Mouse (Mus musculus): ENCODE results near the gene Olfr435. TPM values are rescaled to one million over a fixed set of nuclear protein-coding genes. Genes with fewer than 3 reads are reported as not detected.

Gene Olfr435
- polyA plus RNA-seq, 1 experiment from 2014 or later: not detected

GRCm38 (mm10) chr6:43242061-43242460 lies 45.1 kb downstream of the Olfr435 start:
- no peaks in the 10 kb centered on the region for H3K4me1 ChIP-seq
- no peaks in the 10 kb centered on the region for H3K27me3 ChIP-seq (ENCODE audit: low read depth, poor library complexity, severe bottlenecking)
- DNase-seq (ENCODE audit: low spot score): no peak
- 22% methylated on average over 4 of the region's 4 CpGs for WGBS
- no peak overlapping the region for H3K27ac ChIP-seq (replicated peaks)
- no peaks in the 10 kb centered on the region for H3K9me3 ChIP-seq (replicated peaks)
- no peak overlapping the region for H3K4me3 ChIP-seq
- no peaks in the 10 kb centered on the region for H3K36me3 ChIP-seq

- WGBS: 76% methylated on average over 3 of the region's 3 CpGs
- no peaks in the 10 kb centered on the region for H3K27me3 ChIP-seq (ENCODE audit: low read depth, poor library complexity, severe bottlenecking)
- no peaks in the 10 kb centered on the region for H3K4me1 ChIP-seq
- H3K27ac ChIP-seq (replicated peaks): no peak overlapping the region
- H3K36me3 ChIP-seq: no peaks in the 10 kb centered on the region
- no peak overlapping the region for H3K4me3 ChIP-seq
- H3K9me3 ChIP-seq (replicated peaks): no peaks in the 10 kb centered on the region
- no peak for DNase-seq (ENCODE audit: low spot score)
Measured at GRCm38 (mm10) chr6:43247396-43247795, 50.5 kb downstream of the Olfr435 start.

DNA sequence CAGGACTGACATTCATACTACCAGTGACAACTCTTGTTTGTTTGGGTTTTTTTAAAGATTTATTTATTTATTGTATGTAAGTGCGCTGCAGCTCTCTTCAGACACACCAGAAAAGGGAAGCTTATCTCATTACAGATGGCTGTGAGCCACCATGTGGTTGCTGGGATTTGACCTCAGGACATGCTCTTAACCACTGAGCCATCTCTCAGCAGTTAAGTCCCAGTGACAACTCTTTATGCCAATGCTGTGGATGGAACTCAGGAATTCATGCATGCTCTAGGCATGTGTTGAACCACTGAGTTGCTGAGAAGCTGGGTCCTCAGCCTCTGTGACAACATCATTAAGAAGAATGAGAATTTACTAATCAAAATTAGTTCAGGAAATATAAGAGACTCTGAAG lies 56.0 kb downstream of the Olfr435 start:
- Histone ChIP-seq H3K9me3 (replicated peaks) (no peaks in the 10 kb centered on the region), H3K27me3 (ENCODE audit: low read depth, poor library complexity, severe bottlenecking) (no peaks in the 10 kb centered on the region), H3K27ac (replicated peaks) (no peak overlapping the region), H3K4me1 (no peaks in the 10 kb centered on the region), H3K4me3 (no peak overlapping the region), H3K36me3 (no peaks in the 10 kb centered on the region)
- 89% methylated on average over 1 of the region's 1 CpGs for WGBS
- no peak for DNase-seq (ENCODE audit: low spot score)

Other genes with a start within 250 kb of the Olfr435 start
- not detected in 2 replicates for gene Olfr444, start 248.1 kb upstream of the Olfr435 start, polyA plus RNA-seq (2016; fragmentation: Nextera tagmentation; extraction: Ambion mirVana)
- gene Olfr441, start 90.8 kb upstream of the Olfr435 start, polyA plus RNA-seq (2016; fragmentation: Nextera tagmentation; extraction: Ambion mirVana): not detected in 2 replicates
- not detected in 2 replicates for gene Olfr237-ps1, start 50.6 kb upstream of the Olfr435 start, polyA plus RNA-seq (2016; fragmentation: Nextera tagmentation; extraction: Ambion mirVana)
- gene Olfr437, start 33.9 kb upstream of the Olfr435 start, polyA plus RNA-seq (2016; fragmentation: Nextera tagmentation; extraction: Ambion mirVana): not detected in 2 replicates
- not detected in 2 replicates for gene Olfr13, start 25.0 kb upstream of the Olfr435 start, polyA plus RNA-seq (2016; fragmentation: Nextera tagmentation; extraction: Ambion mirVana)
- gene Olfr434, start 15.9 kb downstream of the Olfr435 start, polyA plus RNA-seq (2016; fragmentation: Nextera tagmentation; extraction: Ambion mirVana): not detected in 2 replicates
- not detected in 2 replicates for gene Olfr47, start 34.4 kb downstream of the Olfr435 start, polyA plus RNA-seq (2016; fragmentation: Nextera tagmentation; extraction: Ambion mirVana)
- gene Arhgef5, start 68.4 kb downstream of the Olfr435 start, polyA plus RNA-seq (2016; fragmentation: Nextera tagmentation; extraction: Ambion mirVana): 2.5 and 2.9 TPM in 2 replicates
- not detected in 2 replicates for gene Nobox, start 112.4 kb downstream of the Olfr435 start, polyA plus RNA-seq (2016; fragmentation: Nextera tagmentation; extraction: Ambion mirVana)

All from midbrain, embryonic 10.5 days (tissue).